Mouse (Mus musculus) heart, postnatal 4 days (tissue): Measurements from ENCODE around the gene Gm28539. TPM values are rescaled to one million over a fixed set of nuclear protein-coding genes. Genes with fewer than 3 reads are reported as not detected.
A peak's percentile ranks its signal among the peaks of the same experiment; 100 is the strongest.
"Not testable (repeated sequence)": the region's sequence is repeated elsewhere in the genome, so short reads cannot be mapped to it uniquely, and the experiment has no call there.

Experiments used
- DNase-seq: peaks from one replicate; pipeline ENCODE4 v3.0.0; 2021
- total RNA-seq, 2 experiments: library from RNA; stranded (reverse); gene quantifications; 2 replicates each; pipeline ENCODE4 v1.2.3; 2021

Gene Gm28539
- under 1 TPM; 0.09 to 0.52 TPM for total RNA-seq

DNA sequence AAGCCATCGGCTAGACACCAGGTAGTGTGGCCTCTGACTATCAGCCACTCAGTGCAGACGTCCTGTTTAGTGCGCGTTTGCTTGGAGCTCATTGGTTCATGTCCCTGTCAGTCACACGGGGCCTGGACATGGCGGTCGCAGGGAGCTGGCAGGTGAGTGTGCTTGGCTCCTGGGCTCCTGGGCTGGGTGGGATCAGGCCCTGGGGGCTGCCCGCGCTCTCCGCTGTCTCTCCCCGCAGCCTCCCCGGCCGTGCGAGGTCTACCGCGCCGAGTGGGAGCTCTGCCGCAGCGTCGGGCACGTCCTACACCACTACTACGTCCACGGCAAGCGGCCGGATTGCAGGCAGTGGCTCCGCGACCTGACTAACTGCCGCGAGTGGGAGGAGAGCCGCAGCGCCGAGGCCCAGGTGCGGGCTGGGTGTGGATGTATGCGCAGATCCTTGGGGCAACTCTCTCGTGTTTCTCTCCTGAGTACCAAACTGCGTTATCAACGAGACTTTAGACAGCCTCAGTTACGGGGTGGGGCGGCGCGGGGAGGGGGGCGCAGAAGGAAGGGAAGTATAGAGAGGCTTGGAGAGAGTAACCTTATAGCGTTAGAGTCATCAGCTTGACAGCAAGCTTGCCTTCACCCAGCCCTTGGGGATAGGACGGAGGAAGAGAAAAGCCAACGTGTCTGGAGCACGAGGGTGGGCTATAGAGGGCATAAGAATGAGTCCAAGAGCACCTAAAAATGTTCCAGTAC lies at the start of gene Gm28539, which contains the start of gene 2510002D24Rik:
Gm28539 (plus strand) TSS at position 117 of the 741 bp plus-strand sequence.
2510002D24Rik (plus strand) TSS at position 111 of the 741 bp plus-strand sequence.
- DNase-seq, result peak; percentile 96

DNA sequence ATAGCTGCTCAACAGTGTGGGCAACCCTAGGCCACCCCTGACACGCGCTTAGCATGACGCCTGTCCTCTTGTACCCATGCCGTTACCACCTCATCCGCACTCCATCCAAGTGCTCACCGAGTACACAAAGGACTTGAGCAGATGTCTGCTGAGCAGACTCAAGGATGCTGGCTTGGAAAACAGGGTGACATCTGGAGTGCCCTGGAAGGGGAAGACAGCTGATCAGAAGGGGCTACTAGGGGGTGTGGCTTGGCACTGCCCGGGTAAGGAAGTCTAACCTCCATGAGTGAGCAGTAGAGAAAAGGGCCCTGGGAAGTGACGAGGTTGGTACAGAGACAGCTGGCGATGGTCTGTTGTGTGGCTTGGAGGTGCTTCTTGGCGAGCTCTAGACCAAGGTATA lies 49.7 kb upstream of the Gm28539 start:
- DNase-seq, result no peak

DNA sequence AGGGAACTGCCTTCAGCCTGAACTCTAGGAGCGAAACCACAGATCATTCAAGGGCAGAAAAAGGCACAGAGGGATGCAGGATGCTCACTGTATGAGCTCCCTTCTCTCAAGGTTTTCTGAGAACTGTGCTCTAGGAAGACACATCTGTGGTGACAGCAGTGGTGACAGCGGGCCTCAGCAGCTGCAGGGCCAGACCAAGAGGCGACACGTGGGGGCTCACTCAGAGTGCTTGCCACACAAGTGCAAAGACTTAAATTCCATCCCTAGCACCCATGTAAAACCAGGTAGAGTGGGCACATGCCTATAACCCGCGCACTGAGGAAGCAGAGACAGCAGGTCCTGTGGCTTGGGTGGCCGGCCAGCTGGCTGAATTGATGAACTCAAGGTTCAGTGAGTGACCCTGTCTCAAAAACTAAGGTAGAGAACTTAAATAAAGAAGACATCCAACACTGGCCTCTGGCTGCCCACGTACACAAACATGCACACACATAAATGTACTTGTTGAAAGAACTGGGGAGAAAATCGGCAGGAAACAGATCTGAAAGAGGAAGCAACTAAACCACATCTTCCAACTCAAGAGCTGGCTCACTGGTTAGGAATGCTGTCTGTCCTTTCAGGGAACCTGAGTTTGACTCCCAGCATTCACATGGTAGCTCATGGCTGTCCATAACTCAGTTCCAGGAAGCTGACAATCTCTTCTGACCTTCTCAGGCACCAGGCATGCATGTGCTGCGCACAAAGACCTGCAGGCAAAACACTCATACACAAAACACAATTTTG lies 47.6 kb upstream of the Gm28539 start:
- DNase-seq, result no peak

- no peak for DNase-seq
These were observed 41.0 kb upstream of the Gm28539 start for GRCm38 (mm10) chr16:18795223-18795899.

DNA sequence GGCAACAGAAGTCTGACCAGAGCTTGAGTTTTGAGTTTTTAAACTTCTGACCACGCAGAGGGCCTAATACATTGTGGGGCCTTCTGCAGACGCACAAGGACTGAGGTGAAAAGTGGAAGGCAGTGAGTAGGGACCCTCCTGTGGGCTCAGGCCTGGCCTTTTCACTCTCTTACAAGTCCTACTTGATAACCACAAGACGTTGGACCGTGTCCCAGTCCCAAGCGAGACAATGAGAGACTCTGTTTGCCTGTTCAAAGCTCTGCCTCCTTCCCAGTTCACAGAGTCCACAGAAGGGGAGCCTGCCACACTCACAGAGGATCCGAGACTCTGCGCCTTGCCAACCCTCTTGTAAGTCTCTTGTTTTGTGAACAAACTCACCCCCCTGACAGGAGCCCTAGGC lies 39.7 kb upstream of the Gm28539 start:
- DNase-seq, result no peak

GRCm38 (mm10) chr16:18798151-18798550 lies 38.2 kb upstream of the Gm28539 start:
- no peak for DNase-seq

DNA sequence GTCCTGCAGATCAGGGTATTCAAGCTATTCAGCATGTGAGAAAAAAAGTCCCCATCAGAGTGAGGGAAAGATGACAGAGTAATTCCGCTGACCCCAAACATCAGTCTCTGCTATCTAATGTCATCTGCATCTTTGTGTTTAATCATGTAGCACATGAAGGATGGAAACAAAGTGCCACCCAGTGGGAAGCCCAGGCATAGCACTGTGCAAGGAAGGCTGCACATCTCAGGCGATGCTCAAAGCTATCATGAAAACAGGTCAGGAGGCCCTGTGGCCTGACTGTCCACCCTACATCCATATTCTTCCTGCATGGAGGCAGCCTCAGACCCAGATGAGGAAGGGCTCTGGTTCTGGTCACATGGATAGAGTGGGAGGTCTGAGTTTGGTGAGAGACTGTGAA lies 37.5 kb upstream of the Gm28539 start:
- DNase-seq, result peak; percentile 54

GRCm38 (mm10) chr16:18805746-18806145 lies 30.6 kb upstream of the Gm28539 start:
- DNase-seq, result no peak

DNA sequence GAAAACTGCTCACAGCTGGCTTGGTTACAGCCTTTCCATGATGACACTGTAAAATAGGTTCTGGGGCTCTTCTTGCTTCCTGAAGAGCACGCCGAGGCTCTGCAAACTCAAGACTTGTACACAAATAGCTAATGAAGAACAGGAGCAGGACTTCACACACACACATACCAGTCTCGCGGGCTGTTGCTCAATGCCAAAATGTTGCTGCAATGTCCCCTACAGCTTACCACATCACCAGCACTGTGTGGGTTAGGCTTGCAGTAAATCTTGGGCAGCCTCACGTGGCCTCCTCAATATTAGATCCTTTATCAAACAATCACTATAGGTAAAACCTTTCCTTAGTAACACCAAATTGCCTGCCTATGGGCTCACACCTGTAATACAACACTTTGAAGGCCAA lies 27.4 kb upstream of the Gm28539 start:
- no peak for DNase-seq

- DNase-seq, result no peak
These were observed 25.4 kb upstream of the Gm28539 start for GRCm38 (mm10) chr16:18811032-18811431.

GRCm38 (mm10) chr16:18811468-18812384 lies 24.7 kb upstream of the Gm28539 start, which contains the start of the genes Ufd1 and Cdc45:
TSS of gene Ufd1 (plus strand) at chr16:18811779.
TSS of gene Cdc45 (minus strand) at chr16:18811987.
- peak; percentile 91 for DNase-seq

DNA sequence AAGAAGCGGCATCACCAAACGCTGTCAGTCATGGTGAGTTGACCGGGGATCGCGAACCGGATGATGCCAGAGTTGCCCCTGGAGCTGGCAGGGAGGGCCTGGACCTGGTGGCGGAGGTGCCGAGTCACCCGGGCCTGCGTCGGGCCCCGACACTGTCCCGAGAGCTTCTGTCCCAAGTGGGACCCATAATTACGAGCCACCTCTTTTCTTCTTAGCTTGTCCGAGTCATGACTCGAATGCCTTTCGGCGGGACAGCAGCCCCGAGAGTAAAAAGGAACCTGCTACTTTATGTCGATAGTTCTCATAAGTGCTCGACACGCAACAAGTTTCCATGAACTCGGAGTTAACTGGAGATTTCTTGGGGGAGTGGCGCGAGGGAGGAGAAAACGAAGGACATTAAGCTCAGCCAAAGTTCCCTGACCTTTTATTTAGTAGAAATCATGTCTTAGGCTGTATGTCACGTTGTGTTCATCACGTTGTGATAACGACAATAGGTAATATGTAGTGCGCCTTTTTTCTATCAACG lies 23.9 kb upstream of the Gm28539 start:
- DNase-seq, result no peak

GRCm38 (mm10) chr16:18822356-18822755 lies 14.0 kb upstream of the Gm28539 start:
- no peak for DNase-seq

DNA sequence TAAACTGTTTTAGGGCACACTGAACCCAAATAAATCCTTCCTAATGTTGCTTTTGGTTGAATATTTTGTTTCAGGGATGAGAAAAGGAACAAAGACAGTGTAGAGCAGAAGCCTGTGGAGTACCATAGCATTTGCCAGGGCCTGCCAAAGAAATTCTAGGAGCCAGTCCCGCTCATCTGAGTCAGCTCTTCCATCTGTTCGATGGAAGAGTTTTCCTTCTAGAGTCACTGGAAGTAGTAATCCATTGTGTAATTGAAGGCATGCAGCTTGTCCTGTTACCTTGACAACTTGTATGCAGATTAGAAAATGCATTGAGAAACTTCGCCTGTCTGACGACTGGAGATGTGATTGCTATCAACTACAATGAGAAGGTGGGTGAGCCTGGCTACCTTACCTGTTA lies 13.5 kb upstream of the Gm28539 start:
- DNase-seq, result no peak

DNA sequence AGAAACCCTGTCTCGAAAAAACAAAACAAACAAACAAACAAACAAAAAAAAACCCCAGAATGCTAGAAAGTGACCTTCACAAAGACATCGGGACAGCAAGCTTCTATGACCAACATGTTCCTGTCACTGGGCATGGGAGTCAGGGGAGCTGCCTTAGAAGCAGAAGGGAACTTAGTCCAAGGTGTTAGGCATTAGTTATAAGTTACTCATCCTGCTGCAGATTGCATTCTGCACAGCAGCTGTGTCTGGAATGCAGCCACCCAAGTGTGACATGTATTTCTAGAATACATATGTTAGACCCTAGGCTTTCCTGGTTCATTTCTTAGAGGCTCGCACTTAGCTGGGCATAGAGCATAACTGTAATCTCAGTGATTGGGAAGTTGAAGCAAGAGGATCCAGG lies 7.8 kb upstream of the Gm28539 start:
- no peak for DNase-seq

GRCm38 (mm10) chr16:18829102-18829501 lies 7.3 kb upstream of the Gm28539 start:
- DNase-seq, result no peak

GRCm38 (mm10) chr16:18833486-18833885 lies 2.9 kb upstream of the Gm28539 start:
- no peak for DNase-seq

DNA sequence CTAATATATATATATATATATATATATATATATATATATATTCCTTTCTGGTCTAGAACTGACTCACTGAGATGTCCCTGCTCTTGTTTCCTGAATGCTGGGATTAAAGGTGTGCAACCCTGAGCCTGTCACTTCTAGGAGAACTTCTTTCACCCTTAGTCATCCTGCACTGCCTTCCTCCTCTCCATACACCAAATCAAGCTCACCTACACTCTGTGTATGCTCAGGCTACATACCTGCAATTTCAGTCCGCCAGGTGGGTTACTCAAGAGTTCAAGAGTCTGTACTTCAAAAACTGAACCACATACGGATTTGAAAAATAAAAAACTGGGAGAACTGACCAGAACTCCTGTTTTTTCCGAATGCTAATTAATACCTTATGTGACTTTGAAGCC lies 314 bp upstream of the Gm28539 start:
- no peak for DNase-seq

GRCm38 (mm10) chr16:18838346-18838745 lies 2.0 kb downstream of the Gm28539 start:
- DNase-seq, result peak; percentile 21

GRCm38 (mm10) chr16:18846301-18846820 lies 10.0 kb downstream of the Gm28539 start:
- no peak for DNase-seq

GRCm38 (mm10) chr16:18849521-18850190 lies 13.3 kb downstream of the Gm28539 start:
- not testable (repeated sequence) for DNase-seq
